8 mouse cellular contexts compared by ENCODE assay signal in the genomic region with DNA sequence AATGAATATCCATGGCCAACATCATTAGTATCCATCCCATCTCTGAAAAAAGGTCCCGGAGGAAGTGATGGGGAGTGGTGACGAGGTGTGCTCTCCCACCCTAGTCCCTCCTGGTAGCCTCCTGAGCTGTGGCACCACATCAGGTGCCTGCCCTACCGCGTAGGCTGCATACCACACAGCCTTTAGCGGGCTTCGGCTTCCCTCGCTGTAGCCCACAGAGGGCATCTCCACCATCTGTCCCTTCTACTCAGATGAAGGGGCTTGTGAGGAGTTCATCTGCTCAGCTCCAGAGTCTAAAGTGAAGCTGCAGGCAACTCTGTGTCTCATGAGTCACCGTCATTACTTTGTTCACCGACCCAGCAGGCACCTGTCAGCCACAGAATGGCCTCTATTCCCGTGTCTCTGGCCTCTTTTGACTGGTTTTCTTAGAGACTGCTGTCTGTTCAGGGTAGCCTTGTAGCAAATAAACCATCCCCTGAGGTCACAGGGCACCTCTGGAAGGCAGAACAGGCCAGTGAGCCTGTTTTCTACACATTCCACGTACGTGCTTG.
DNase-seq lines count a peak whose midpoint lies in the region; ATAC-seq and TF ChIP-seq lines count a peak whose summit lies in the region.

No protein-coding gene starts in this region.

- H3K27me3 ChIP-seq in heart, adult 2 months (ENCODE audit: control insufficient read depth, insufficient read depth, low read length): no peaks in the 10 kb centered on the region
- no peaks in the 10 kb centered on the region for H3K27me3 ChIP-seq in limb, embryonic 13.5 days
- H3K27me3 ChIP-seq in limb, embryonic 10.5 days (ENCODE audit: low read depth, poor library complexity, severe bottlenecking): no peaks in the 10 kb centered on the region
- H3K27me3 ChIP-seq in embryonic facial prominence, embryonic 15.5 days: no peaks in the 10 kb centered on the region
- H3K27me3 ChIP-seq in limb, embryonic 15.5 days: no peaks in the 10 kb centered on the region

- DNase-seq in heart, adult 2 months: no peak
- DNase-seq in heart, adult 8-10 months (ENCODE audit: low spot score): no peak
- DNase-seq in limb, embryonic 10.5 days (ENCODE audit: low spot score): no peak
- no peak for DNase-seq in frontal cortex, postnatal 36 days (ENCODE audit: low spot score in 2 of 2)
- no peak for DNase-seq in embryo, embryonic 9.5 days (ENCODE audit: extremely low spot score)

- H3K4me1 ChIP-seq in heart, adult 2 months (ENCODE audit: control insufficient read depth, insufficient read depth, low read length): peaks cover 22% of the 10 kb centered on the region
- peaks cover 40% of the 10 kb centered on the region for H3K4me1 ChIP-seq in limb, embryonic 13.5 days
- H3K4me1 ChIP-seq in limb, embryonic 10.5 days: peaks cover 47% of the 10 kb centered on the region
- H3K4me1 ChIP-seq in embryonic facial prominence, embryonic 15.5 days: peaks cover 40% of the 10 kb centered on the region
- H3K4me1 ChIP-seq in limb, embryonic 15.5 days: peaks cover 37% of the 10 kb centered on the region

- H3K4me3 ChIP-seq in heart, adult 2 months: no peak overlapping the region
- H3K4me3 ChIP-seq in limb, embryonic 13.5 days: no peak overlapping the region
- no peak overlapping the region for H3K4me3 ChIP-seq in limb, embryonic 10.5 days
- H3K4me3 ChIP-seq in embryonic facial prominence, embryonic 15.5 days (replicated peaks): no peak overlapping the region
- H3K4me3 ChIP-seq in limb, embryonic 15.5 days: no peak overlapping the region

- no peak for TF ChIP-seq CTCF in heart, adult 2 months (IDR thresholded peaks at IDR 0.05)

- H3K36me3 ChIP-seq in heart, adult 2 months (ENCODE audit: control insufficient read depth, insufficient read depth, low read length): no peaks in the 10 kb centered on the region
- 0 out of 2 replicates have a peak, but pooled peaks cover 6% of the 10 kb centered on the region for H3K36me3 ChIP-seq in limb, embryonic 13.5 days
- peaks cover 11% of the 10 kb centered on the region for H3K36me3 ChIP-seq in limb, embryonic 10.5 days
- H3K36me3 ChIP-seq in embryonic facial prominence, embryonic 15.5 days: no peaks in the 10 kb centered on the region
- H3K36me3 ChIP-seq in limb, embryonic 15.5 days: no peaks in the 10 kb centered on the region

- H3K9ac ChIP-seq in heart, adult 2 months (ENCODE audit: low read depth, low read length): no peak overlapping the region; the same call in 1 of the 2 replicates
- H3K9ac ChIP-seq in limb, embryonic 13.5 days: no peak overlapping the region
- H3K9ac ChIP-seq in embryonic facial prominence, embryonic 15.5 days: no peak overlapping the region
- no peak overlapping the region for H3K9ac ChIP-seq in limb, embryonic 15.5 days

- no peak overlapping the region for H3K4me2 ChIP-seq in limb, embryonic 13.5 days (replicated peaks)
- H3K4me2 ChIP-seq in embryonic facial prominence, embryonic 15.5 days (replicated peaks): no peak overlapping the region
- no peak overlapping the region for H3K4me2 ChIP-seq in limb, embryonic 15.5 days

- intact Hi-C loops in heart, adult 2 months (cut with DNase I): no loop called here

- no peak for ATAC-seq in limb, embryonic 13.5 days (ENCODE audit: low FRiP score, low read depth)
- 0 out of 2 replicates have a peak, but pooled peaks have one; percentile 1 for ATAC-seq in embryonic facial prominence, embryonic 15.5 days (ENCODE audit: insufficient number of reproducible peaks, low FRiP score, low TSS enrichment, low read depth)
- ATAC-seq in limb, embryonic 15.5 days (ENCODE audit: insufficient number of reproducible peaks, low FRiP score, low TSS enrichment, low read depth): no peak

- no peak for TF ChIP-seq EP300 in heart, adult 2 months (IDR thresholded peaks at IDR 0.05; ENCODE audit: insufficient read depth, low read depth, low read length)

- TF ChIP-seq POLR2A in heart, adult 2 months (IDR thresholded peaks at IDR 0.05; ENCODE audit: insufficient read depth, low read depth, low read length): no peak

- 70% methylated on average over 12 of the region's 12 CpGs for WGBS in heart, adult 2 months
- WGBS in limb, embryonic 13.5 days: 84% methylated on average over 12 of the region's 12 CpGs
- WGBS in limb, embryonic 10.5 days: 91% methylated on average over 12 of the region's 12 CpGs
- 81% methylated on average over 12 of the region's 12 CpGs for WGBS in embryonic facial prominence, embryonic 15.5 days
- WGBS in limb, embryonic 15.5 days: 85% methylated on average over 12 of the region's 12 CpGs

- no peaks in the 10 kb centered on the region for H3K9me3 ChIP-seq in limb, embryonic 13.5 days
- H3K9me3 ChIP-seq in limb, embryonic 10.5 days (replicated peaks): no peaks in the 10 kb centered on the region
- H3K9me3 ChIP-seq in embryonic facial prominence, embryonic 15.5 days (replicated peaks): no peaks in the 10 kb centered on the region
- no peaks in the 10 kb centered on the region for H3K9me3 ChIP-seq in limb, embryonic 15.5 days

- H3K79me2 ChIP-seq in heart, adult 2 months (replicated peaks; ENCODE audit: control insufficient read depth, insufficient read depth, low read length): no peaks in the 10 kb centered on the region

- peak overlapping the region; percentile 93 for H3K27ac ChIP-seq in heart, adult 2 months
- H3K27ac ChIP-seq in limb, embryonic 13.5 days: peak overlapping the region; percentile 22; the same call in 1 of the 2 replicates
- no peak overlapping the region for H3K27ac ChIP-seq in limb, embryonic 10.5 days
- H3K27ac ChIP-seq in embryonic facial prominence, embryonic 15.5 days (replicated peaks): peak overlapping the region; percentile 14; the same call in 1 of the 2 replicates
- peak overlapping the region; percentile 39 for H3K27ac ChIP-seq in limb, embryonic 15.5 days
